Mouse (Mus musculus) kidney, postnatal 36 days (tissue): Measurements from ENCODE around the gene Prkcz.
A peak's percentile ranks its signal among the peaks of the same experiment; 100 is the strongest.
"Not testable (repeated sequence)": the region's sequence is repeated elsewhere in the genome, so short reads cannot be mapped to it uniquely, and the experiment has no call there.

Experiments used
- DNase-seq, 2 experiments: peaks; one replicate each; pipeline ENCODE4 v3.0.0; 2021 to 2022; ENCODE audit warnings: mixed read lengths in 2 of 2

Gene Prkcz

DNA sequence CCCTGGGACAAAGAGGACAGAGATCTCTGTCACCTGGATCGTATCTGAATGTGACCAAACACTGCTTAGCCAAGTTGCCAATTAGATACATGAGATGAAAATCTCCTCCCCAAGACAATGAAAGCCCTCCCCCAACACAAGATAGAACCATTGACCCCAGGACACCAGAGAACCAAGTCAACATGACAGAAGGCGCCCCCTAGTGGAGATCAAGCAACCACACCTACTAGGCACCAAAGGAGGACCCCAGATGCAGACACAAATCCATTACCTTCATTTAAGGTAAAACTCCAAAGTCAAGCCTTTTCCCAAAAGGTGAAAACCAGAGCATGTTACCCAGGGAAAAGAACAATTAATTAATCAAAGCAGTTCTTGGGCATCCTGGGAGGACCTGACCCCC, 3.6 kb downstream of the Prkcz start:
- no peak for DNase-seq

DNA sequence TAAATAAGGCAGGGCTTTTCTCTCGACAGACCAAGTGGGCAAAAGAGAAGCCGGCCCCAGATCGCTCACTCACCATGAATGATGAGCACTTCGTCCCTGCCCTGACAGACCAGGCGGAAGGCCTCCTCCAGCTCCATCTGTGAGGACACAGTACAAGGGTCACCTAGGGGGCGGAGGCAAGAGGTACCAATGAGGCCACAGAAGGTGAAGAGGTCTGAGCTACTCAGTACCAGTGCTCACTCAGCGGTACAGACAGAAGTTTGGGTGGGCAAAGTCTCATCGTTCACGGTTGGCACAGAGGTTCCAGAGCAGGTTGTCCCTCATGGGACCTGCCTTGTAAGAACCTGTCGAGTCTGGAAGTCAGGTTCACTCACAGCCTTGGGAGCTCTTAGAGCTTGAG, 4.8 kb downstream of the Prkcz start:
- peak; percentile 84 to 93 for DNase-seq

DNA sequence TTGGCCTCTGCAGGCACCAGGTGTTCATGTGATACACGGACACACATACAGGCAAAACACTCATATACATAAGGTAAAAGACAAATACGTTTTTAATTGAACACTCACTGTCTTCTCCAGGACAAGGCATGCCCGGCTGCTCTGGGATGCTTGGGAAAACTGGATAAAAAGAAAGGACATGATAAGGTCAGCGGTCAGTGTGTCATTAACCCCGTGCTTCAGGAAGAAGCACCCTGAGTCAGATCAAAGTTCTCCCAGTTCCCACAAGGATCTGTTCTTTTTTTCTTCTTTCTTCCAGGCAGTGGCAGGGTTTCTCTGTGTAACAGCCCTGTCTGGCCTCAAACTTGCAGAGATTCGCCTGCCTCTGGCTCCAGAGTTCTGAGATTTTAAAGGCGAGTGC, 6.6 kb downstream of the Prkcz start:
- DNase-seq: peak; percentile 71 to 72

DNA sequence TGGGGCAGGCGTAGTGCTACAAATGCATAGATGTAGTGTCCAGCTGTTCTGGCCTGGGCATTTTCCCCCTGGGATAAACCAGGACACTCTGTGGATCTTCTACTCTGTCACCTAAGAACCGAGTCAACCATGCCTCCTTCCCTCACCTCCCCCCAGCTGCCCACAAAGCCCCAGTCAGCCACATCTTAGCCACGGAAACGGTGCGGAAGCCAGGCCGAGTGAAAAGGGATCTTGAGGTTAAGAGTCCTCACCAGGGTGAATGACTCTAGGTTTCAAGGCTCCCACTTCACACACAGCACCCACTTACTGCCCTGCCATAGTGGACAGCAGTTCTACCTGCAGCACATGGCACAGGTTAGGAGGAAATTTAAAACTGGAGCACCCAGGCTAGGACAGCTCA, 7.1 kb downstream of the Prkcz start:
- DNase-seq: no peak

DNA sequence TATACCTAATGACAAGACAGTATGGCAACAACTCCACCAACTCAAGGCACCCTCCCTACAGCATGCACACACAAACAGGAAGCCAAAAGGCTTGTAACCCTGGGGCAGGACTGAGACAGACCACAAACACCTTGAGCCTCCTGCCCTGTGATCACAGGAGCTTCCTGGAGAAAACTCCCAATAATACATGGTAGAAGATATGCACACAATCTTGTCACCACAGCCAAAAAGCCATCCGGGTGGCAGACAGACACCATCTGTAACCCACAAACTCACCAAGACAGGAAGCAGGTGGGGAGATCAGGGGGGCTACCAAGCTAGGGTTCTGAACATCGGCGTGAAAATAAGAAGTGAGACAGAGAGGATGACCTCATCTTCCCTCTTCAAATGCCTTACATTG, 8.6 kb downstream of the Prkcz start:
- no peak for DNase-seq

DNA sequence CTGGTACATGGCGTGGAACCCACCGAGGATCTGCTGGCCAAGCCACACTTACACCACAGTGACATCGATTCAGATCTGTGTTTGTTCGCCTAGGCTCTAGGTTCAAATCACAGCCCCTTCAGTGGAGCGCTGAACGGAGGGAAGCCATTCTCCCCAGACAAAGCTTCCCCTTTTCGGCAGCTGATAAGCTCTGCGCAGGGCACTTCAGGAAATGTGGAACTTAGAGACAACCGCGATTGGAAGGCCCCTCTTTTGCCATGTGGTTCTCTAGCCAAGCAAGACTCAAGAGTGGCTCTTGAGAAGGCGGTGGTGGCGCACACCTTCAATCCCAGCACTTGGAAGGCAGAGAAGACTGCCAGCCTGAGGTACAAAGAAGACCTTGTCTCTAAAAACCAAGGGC, 14.8 kb downstream of the Prkcz start:
- DNase-seq: no peak

DNA sequence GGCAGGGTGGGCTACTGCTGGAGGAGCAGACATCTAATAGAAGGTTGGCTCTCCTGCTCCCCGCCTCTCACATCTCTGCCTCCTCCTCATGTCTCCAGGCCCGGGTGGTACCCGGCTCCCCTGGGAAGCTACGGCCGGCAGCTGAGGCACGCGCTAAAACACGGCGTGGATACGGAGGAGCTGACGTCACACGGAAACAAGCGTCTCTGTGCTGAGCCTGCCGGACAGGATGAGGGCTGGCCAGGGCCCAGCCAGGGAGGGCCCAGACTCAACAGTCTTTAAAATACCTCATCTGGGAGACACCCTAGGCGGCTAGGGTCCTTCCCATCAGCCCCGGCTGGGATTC, 15.6 kb downstream of the Prkcz start:
- DNase-seq: peak; percentile 53 to 61

DNA sequence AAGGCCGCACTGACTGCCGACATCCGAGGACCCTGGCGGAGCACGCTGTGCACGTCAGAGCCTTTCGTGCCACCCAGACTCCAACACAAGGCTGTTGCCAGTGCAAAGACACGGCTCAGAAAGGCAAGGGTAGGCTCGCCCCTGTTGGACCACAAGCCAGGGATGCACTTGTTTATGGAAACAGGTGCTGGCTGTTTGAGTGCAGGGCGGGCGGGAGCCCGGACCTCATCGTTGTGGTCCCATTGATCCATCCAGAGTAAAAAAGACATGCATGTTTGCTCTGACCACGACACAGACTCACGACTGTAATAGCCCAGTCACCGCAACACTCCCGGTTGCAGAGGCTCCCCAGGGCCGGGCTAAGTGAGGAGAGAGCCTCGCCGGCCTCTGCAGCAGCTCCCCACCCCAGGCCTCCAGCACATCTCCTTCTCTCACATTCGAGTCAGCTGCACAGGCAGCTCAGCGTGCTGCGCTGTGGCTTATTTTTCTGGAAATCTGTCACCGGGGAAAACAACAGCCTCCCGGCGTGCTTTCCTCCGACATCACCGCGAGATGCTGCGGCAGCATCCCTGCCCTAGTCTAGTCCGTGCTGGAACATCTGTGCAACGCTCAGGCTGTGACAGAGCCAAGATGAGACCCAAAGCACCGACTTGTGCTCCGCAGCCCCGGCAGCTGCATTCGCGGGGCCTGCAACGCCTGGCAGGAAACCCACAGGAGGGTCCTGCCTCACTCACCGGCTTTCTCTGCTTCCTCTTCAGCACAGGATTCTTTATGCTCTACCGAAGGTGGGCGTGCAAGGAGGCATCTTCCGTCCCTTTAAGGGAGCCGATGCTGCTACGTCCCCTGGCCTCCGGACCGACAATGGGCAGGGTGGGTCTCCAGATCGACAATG, 16.2 kb downstream of the Prkcz start:
- DNase-seq: no peak

DNA sequence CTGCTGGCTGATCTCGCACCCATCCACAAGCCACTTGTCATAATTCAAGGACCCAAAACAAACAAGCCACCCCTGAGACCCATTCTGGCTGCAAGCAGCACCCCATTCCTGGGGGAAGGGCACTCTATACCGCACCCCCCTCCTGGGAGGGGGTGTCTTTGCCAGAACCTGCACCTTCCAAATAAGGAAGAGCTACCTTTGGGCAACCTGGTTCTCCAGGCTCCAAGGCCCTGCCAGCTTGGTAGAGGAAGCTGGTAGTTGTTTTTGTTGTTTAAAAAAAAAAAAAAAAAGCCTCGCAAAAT, 16.9 kb downstream of the Prkcz start:
- DNase-seq: no peak

DNA sequence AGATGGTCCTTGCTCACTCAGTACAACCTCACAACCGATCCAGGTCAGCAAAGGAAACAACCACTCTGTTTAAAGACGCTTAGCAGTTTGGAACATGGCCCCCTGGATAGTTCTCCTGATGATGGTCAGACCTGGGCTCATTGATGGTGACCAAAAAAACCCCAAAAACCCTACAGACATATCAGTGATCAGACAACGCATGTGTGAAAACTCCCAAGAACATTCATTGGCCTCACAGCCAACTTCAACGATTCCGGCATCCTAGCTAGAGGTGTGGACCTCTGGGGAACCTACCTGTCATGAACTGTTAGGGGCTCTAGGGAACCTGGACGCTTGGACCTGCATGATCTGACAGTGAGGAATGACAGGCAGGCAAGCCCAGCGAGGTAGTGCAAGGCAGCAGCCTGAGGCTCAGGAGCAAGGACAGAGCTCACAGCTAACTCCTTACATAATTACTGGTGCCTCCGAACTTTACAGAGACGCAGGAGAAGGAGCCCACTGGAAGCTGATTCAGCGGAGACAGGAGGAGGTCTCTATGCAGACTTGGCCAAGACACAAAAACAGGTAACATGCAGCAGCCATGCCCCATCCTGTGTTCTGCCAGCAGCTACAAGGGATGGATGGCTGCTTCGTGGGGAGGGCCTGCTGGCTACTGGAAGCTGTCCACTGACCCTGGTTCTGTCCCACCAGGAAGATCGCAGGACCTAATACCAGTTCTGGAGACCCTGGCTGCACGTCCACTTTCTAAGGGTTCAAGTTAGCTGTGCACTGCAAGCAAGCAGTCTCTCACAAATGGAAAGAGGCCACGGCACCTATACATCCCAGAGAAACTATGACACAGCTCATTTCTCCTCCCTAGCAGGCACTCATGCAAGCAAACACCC, 17.5 kb downstream of the Prkcz start:
- DNase-seq: no peak

DNA sequence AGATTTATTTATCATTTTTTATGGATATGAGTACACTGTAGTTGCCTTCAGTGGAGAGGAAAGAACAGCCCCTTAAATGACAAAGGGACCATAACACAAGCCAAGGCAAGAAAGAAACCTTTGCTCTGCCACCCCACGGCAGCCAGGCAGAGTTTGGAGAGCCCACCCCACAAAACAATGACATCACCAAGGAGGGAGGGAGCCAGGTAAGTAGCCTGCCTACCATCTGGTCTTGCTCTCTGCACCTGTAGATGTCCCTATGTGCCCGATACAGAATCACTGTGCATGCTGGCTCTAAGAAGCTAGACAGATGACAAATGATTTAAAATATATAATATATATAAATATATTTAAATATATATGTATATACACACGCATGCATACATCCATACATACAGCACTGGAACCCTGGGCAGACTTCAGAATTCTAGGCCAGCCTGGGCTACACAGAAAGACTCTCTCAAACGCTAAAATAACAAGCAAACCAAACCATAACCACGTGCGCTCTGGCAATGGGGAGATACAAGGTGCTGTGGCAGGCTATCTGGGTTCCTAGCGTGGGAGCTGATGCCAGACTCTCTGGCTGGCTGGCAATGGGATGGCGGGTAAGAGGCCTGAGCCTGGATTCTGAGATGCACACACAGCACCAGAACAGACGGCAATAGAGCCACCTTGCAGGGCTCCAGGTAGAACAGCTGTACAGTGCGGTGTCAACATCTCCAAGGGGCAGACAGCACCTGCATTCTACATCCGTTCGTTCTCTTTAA, 24.7 kb downstream of the Prkcz start:
- no peak for DNase-seq

DNA sequence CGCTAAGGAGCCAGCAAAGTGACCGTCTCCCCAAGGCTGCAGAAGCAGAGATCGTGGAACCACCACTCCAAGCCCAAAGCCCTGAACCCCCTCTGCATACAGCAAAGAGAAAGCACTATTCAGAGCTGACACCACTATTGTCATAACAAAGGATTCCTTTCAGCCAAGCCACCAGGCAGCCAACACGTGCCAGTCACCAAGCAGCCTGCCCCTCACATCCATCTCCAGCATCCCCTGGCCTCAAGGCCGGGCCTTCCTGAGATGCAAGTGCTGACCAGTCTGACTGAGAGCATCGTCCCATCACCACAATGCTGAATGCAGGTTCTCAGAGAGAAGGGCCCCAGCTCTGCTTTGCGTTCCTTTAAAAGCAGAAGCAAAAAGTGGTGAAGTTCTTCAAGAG, 28.9 kb downstream of the Prkcz start:
- no peak for DNase-seq

DNA sequence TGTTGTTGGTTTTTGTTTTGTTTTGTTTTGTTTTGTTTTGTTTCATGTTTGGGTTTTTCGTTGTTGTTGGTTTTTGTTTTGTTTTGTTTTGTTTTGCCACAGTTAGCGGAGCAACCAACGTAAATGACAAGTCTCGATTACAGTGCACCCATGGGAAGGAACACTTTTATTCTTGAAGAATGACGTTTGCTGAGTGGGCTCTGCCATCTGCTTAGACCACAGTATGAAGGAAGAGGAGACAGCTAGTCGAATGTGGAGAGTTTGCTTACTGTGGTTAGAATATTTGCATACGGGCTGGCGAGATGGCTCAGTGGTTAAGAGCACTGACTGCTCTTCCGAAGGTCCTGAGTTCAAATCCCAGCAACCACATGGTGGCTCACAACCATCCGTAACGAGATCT, 32.8 kb downstream of the Prkcz start:
- not testable (repeated sequence) for DNase-seq

DNA sequence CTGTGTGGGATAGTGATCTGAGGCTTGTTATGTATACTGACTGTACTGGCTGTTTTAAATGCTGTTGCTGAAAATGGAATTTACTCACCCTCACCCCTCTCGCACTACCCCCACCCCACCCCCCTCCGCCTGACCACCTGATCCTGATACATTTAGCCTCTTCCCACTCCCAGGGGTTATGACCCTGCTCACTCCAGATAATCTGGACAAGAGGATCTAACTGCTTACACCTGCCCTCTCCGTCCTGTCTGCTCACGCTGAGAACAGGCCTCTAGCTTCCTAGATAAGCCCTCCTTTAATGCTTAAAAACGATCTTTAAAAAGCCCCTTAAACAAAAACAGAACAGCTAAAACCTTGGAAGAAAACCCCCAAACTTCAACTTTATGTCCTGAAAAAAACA, 35.4 kb downstream of the Prkcz start:
- no peak for DNase-seq

DNA sequence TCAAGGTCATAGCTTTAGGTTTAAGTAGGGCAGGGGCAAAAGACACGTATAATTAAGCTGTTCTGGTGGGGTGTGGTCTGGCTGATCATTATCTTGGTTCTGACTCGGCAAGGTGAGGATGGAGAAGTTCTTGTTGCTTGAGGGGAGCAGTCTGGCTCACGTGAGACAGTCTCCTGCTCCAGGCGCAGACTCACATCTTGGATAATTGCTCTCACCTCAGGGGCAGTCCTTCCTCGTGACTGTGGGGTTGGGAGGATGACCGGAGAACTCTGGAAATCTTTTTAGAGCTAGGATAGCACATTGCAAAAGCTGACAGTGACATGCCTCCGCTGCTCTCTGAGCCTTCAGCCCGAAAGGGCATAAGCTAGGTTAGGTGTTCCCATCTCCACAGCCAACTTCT, 36.6 kb downstream of the Prkcz start:
- peak; percentile 56 to 74 for DNase-seq

DNA sequence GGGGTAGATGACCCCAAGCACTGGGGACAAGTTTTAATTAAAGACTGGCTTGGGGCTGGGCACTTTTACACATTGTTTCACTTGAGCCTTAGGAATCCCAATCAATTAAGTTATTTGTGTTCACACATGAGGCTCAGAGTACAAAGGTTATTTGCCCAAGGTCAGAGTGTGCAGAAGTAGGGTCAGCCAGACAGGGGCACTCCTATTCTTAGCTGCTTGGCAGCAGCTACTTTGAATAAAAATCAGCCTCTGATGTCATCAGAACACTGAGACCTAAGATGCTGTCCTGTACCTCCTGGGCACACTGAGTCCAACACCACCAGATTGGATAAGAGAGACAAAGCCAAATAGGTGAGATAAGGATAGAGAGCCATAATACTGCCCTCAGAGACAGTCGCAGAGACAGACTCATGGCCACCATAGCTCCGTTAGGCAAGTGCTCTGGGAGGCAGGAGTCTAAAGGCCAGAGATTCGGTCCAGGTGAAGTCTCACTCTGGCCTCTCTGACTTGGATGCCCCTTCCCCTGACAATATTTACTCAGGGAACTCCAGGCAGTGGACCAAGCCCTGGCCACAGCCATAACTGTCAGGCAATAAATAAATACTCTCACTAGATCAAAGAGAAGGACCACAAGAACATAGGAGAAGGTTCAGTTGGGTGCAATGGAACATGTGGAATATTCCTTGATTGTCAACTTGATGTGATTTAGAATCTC, 37.9 kb downstream of the Prkcz start:
- DNase-seq: peak; percentile 25 to 49

DNA sequence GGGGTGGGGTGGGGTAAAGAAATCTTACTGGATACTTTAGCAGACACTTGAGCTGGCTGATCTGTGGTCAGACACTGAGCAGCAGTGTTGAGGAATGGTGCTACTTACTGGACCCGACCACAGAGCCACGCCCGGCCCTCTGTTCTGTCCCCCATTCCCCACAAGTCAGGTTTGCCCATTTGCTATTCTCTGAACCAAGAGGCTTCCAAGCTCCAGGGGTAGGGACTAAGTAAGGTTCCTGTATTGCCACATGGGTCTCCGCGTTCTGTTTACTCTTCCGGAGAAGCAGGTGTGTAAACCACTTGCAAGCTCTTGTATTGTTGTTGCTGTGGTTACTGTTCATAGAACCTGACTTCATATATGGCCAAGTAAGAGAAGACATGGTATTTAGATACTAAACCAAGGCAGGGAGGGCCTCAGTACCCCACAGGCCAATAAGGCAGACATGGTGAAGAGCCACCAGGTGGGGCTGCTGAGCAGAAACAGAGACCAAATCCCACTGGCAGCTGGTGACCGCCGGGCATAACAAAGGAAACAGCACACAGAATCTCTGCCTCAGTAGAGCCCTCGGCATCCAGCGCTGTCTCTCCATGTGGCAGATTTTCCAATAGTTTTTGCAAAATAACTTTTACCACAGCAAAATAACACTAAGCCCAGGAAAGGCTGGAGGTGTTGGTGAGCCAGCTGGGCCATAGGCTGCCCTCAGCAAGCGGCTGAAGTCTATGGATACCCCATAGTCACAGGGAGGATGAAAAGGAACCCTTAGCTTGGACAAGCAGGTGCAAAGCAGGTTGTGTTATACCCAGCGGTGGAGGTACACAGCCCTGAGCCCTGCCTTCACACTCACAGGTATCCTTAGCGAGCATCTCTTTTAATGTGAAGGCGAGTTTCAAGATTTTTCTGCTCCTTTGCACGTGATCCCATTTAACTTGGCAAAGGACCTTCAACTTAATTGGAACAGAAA, 40.6 kb downstream of the Prkcz start:
- DNase-seq: peak; percentile 40 to 75

DNA sequence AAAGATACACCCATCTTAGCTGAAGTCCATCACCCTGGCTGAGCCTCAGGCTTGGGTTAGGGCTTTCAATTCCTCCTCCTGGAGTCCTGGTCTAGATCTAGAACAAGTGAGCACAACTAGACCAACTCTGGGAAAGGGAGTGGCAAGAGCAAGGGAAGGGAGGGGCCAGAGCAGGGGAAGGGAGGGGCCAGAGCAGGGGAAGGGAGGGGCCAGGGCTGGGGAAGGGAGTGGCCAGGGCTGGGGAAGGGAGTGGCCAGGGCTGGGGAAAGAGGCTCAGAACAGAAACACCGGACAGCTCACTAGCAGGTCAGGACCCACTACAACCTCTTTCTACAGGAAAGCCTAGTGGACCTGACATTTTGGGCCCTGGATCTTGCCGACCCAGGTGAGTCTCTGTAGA, 42.9 kb downstream of the Prkcz start:
- peak in 1 of 2 experiments; percentile 55 for DNase-seq

DNA sequence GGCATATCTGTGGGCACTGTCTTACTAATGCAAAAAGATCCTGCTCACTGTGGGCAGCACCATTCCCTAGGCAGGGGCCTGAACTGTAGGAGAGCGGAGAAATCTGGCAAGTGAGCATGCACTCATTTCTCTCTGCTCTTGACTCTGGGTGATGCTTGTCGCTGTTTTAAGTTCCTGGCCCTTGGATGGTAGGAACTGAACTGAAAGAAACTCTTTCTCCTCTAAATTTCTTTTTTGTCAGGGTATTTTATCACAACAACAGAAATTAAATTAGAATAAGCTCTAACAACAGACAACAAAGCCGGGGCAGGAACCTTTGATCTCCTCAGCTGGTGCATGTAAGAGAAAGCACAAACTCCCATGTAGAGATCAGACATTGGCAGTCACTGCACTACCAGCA, 46.1 kb downstream of the Prkcz start:
- no peak for DNase-seq

DNA sequence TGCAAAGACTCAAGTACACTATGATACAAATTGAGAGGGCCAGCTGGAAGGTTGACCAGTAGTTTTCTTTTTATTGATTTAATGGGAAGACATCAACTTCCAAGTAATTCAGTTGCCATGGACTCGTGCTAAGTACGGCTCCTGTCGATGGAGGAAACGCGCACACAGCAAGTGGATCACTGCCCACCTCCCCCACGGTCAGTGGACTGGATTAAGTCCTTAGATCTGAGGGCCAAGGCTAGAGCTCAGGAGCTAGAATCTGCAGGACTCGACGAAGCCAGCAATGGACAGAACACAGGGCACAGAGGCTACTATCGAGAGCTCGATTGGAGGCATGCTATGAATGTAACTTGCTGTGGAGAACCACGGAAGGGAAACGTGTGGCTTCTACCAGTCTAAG, 52.5 kb downstream of the Prkcz start:
- DNase-seq: no peak

DNA sequence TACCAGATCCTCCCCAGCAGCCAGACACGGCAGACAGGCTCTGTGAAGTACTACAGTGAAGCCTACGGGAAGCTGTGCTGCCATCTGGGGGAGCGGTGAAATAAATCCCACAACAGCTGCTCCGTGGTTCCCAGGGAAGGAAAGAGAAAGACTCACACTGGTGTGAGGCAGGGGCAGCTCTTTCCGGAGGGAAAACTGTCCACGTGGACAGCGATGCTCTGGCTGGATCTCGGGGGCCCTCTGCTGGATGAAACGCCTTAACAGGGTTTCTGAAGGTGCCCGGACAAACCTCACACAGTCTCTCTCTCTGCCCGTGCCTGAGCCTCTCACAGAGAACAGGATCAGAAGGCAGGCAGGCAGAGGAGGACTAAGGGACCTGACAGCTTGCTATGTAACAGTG, 53.1 kb downstream of the Prkcz start:
- peak; percentile 81 to 92 for DNase-seq

DNA sequence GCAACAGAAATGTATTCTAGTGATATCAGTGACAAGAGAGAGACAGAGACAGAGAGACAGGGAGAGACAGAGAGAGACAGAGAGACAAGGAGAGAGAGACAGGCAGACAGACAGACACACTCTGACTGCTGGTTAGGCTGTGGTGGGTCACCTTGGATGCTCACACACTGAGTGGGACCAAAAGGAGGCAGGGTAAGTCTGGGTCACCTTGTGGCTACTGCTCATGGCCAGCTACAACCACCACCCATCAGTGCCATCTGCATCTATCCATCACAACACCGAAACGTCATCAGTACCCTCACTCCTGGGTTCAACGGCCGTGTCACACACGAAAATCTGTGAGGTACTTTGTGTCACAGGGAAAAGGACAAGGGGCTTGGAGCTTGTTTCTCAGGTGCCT, 53.6 kb downstream of the Prkcz start:
- no peak for DNase-seq
